Mouse (Mus musculus) embryonic stem cell, embryonic (primary cell): ENCODE measurements around the gene Npas3.

Source experiments
- CTCF ChIA-PET, 4 experiments: fragments of 300-600 bp in 2 of 4; fragments of 350-600 bp in 2 of 4; sonication (Branson Sonifier 250); formaldehyde crosslinking; loops; one replicate each; lab custom pipeline; 2022; ENCODE audit warnings: inconsistent platforms in 2 of 4; lab: Charles Lee
- POLR2A ChIA-PET, 4 experiments: fragments of 300-600 bp in 2 of 4; fragments of 350-600 bp in 2 of 4; sonication (Branson Sonifier 250); formaldehyde crosslinking; loops; one replicate each; lab custom pipeline; 2022; ENCODE audit warnings: antibody characterized with exemption in 4 of 4, inconsistent platforms in 1 of 4; lab: Charles Lee

The Npas3 gene

GRCm38 (mm10) chr12:53981575-53982507 is 733.4 kb downstream of the Npas3 start:
- ChIA-PET CTCF (no interaction called here), POLR2A (interaction anchor here in 1 of 4 experiments (0.6 kb wide), 1 partner anchor 12 kb away, joined by 3 read pairs; no protein-coding TSS in a partner anchor)

- CTCF ChIA-PET: no interaction called here
- POLR2A ChIA-PET: no interaction called here
Measured at GRCm38 (mm10) chr12:53983946-53984345, 735.5 kb downstream of the Npas3 start.

GRCm38 (mm10) chr12:53985851-53986842 is 737.7 kb downstream of the Npas3 start:
- ChIA-PET POLR2A (interaction anchor here in 1 of 4 experiments (0.7 kb wide), 2 partner anchors 149 to 1212 kb away, joined by 3 to 4 read pairs; no protein-coding TSS in a partner anchor), CTCF (no interaction called here)

- POLR2A ChIA-PET: interaction anchor here in 1 of 4 experiments (0.7 kb wide), 1 partner anchor 948 kb away, joined by 5 read pairs; no protein-coding TSS in a partner anchor
Measured at GRCm38 (mm10) chr12:53992411-53992810, 743.9 kb downstream of the Npas3 start.

GRCm38 (mm10) chr12:53995710-53996109 is 747.2 kb downstream of the Npas3 start:
- POLR2A ChIA-PET: interaction anchor here in 1 of 4 experiments (0.6 kb wide), 1 partner anchor 173 kb away, joined by 4 read pairs; no protein-coding TSS in a partner anchor
- CTCF ChIA-PET: interaction anchor here in 1 of 4 experiments (1.1 kb wide), 1 partner anchor 34 kb away, joined by 3 read pairs; no protein-coding TSS in a partner anchor

More at GRCm38 (mm10) chr12:53992411-53992810, 743.9 kb downstream of the Npas3 start:
- CTCF ChIA-PET: interaction anchor here in 3 of 4 experiments (0.5 to 1.0 kb wide), 6 partner anchors 8 to 1039 kb away, joined by 3 to 4 read pairs (median 3); no protein-coding TSS in a partner anchor

GRCm38 (mm10) chr12:53997141-53997540 is 748.7 kb downstream of the Npas3 start:
- ChIA-PET POLR2A (no interaction called here), CTCF (interaction anchor here in 1 of 4 experiments (0.6 kb wide), 1 partner anchor 25 kb away, joined by 6 read pairs; no protein-coding TSS in a partner anchor)

- ChIA-PET CTCF (interaction anchor here in 2 of 4 experiments (0.5 to 1.1 kb wide), 2 partner anchors 8 to 587 kb away, joined by 3 to 5 read pairs; no protein-coding TSS in a partner anchor), POLR2A (interaction anchor here in 2 of 4 experiments (0.6 to 1.3 kb wide), 4 partner anchors 15 to 802 kb away, joined by 3 to 9 read pairs (median 4); no protein-coding TSS in a partner anchor)
Measured at GRCm38 (mm10) chr12:53999647-54000637, 751.5 kb downstream of the Npas3 start.

- ChIA-PET POLR2A (interaction anchor here in 1 of 4 experiments (0.7 kb wide), 1 partner anchor 100 kb away, joined by 3 read pairs; no protein-coding TSS in a partner anchor), CTCF (interaction anchor here in 1 of 4 experiments (0.7 kb wide), 1 partner anchor 58 kb away, joined by 3 read pairs; no protein-coding TSS in a partner anchor)
Measured at GRCm38 (mm10) chr12:54002496-54002895, 754.0 kb downstream of the Npas3 start.

GRCm38 (mm10) chr12:54004606-54005005 is 756.1 kb downstream of the Npas3 start:
- CTCF ChIA-PET: interaction anchor here in 1 of 4 experiments (0.5 to 1.1 kb wide), 2 partner anchors 33 to 57 kb away, joined by 3 read pairs; no protein-coding TSS in a partner anchor
- POLR2A ChIA-PET: no interaction called here

GRCm38 (mm10) chr12:54005546-54005945 is 757.1 kb downstream of the Npas3 start:
- ChIA-PET CTCF (interaction anchor here in 1 of 4 experiments (1.1 kb wide), 1 partner anchor 56 kb away, joined by 3 read pairs; no protein-coding TSS in a partner anchor), POLR2A (no interaction called here)

GRCm38 (mm10) chr12:54015304-54015703 is 766.8 kb downstream of the Npas3 start:
- POLR2A ChIA-PET: no interaction called here
- CTCF ChIA-PET: no interaction called here

- ChIA-PET CTCF (no interaction called here), POLR2A (no interaction called here)
Measured at GRCm38 (mm10) chr12:54017949-54018348, 769.5 kb downstream of the Npas3 start.

GRCm38 (mm10) chr12:54019979-54020378 is 771.5 kb downstream of the Npas3 start:
- ChIA-PET POLR2A (no interaction called here), CTCF (no interaction called here)

- CTCF ChIA-PET: interaction anchor here in 1 of 4 experiments (0.7 kb wide), 1 partner anchor 201 kb away, joined by 3 read pairs; no protein-coding TSS in a partner anchor
- POLR2A ChIA-PET: interaction anchor here in 2 of 4 experiments (0.5 to 1.1 kb wide), 4 partner anchors 12 to 1397 kb away, joined by 3 to 10 read pairs (median 4); no protein-coding TSS in a partner anchor
Measured at GRCm38 (mm10) chr12:54034666-54035346, 786.3 kb downstream of the Npas3 start.

GRCm38 (mm10) chr12:54037602-54038001 is 789.1 kb downstream of the Npas3 start:
- ChIA-PET CTCF (interaction anchor here in 1 of 4 experiments (0.6 kb wide), 1 partner anchor 33 kb away, joined by 3 read pairs; no protein-coding TSS in a partner anchor), POLR2A (no interaction called here)

GRCm38 (mm10) chr12:54042996-54043544 is 794.6 kb downstream of the Npas3 start:
- POLR2A ChIA-PET: interaction anchor here in 1 of 4 experiments (0.7 kb wide), 1 partner anchor 560 kb away, joined by 4 read pairs; no protein-coding TSS in a partner anchor
- CTCF ChIA-PET: no interaction called here
